Mouse (Mus musculus) myocyte (in vitro differentiated cells): ENCODE measurements around the gene Fam174b. TPM values are rescaled to one million over a fixed set of nuclear protein-coding genes. Genes with fewer than 3 reads are reported as not detected.

ENCODE experiments used
- H3K27me3 ChIP-seq: one replicate; pipeline ENCODE4 v1.6.1; 2011; ENCODE audit not compliant: control insufficient read depth, insufficient read depth, insufficient read length
- H3K36me3 ChIP-seq: one replicate; pipeline ENCODE4 v1.6.1; 2011; ENCODE audit not compliant: control insufficient read depth, insufficient read depth
- H3K4me2 ChIP-seq: one replicate; pipeline ENCODE4 v1.6.1; 2011; ENCODE audit warnings: low read depth, control low read depth
- H3K4me3 ChIP-seq: one replicate; pipeline ENCODE4 v1.5.1; 2011; ENCODE audit warnings: mild to moderate bottlenecking, control low read depth, moderate library complexity
- H3K79me2 ChIP-seq: one replicate; pipeline ENCODE4 v1.6.1; 2011; ENCODE audit not compliant: control insufficient read depth, insufficient read depth
- H3ac ChIP-seq: one replicate; pipeline ENCODE4 v1.6.1; 2011; ENCODE audit not compliant: control insufficient read depth, insufficient read length
- CEBPB ChIP-seq: IDR thresholded peaks from 2 replicates; pipeline ENCODE4 v1.6.1; 2011; ENCODE audit warnings: mild to moderate bottlenecking, moderate library complexity; ENCODE audit not compliant: poor library complexity, insufficient read depth, severe bottlenecking
- E2F4 ChIP-seq: IDR thresholded peaks from one replicate; pipeline ENCODE4 v1.6.1; 2011; ENCODE audit warnings: mild to moderate bottlenecking, control low read depth, moderate library complexity; ENCODE audit not compliant: insufficient read depth
- MAX ChIP-seq: IDR thresholded peaks from one replicate; pipeline ENCODE4 v1.6.1; 2011; ENCODE audit warnings: low read depth, mild to moderate bottlenecking, control low read depth
- MYOD1 ChIP-seq, 3 experiments: IDR thresholded peaks; one replicate each; pipeline ENCODE4 v1.6.1; 2011; ENCODE audit warnings: control low read depth in 2 of 3, low read depth in 2 of 3, mild to moderate bottlenecking in 2 of 3, moderate library complexity in 1 of 3; ENCODE audit not compliant: insufficient read length in 2 of 3, control insufficient read depth in 1 of 3
- MYOG ChIP-seq, 3 experiments: IDR thresholded peaks; one replicate each; pipeline ENCODE4 v1.6.1; 2011; ENCODE audit warnings: control low read depth in 2 of 3, low read depth in 2 of 3, mild to moderate bottlenecking in 2 of 3; ENCODE audit not compliant: insufficient read length in 2 of 3, control insufficient read depth in 1 of 3, insufficient read depth in 1 of 3
- POLR2A ChIP-seq: IDR thresholded peaks from one replicate; pipeline ENCODE4 v1.6.1; 2011; ENCODE audit warnings: low read depth, mild to moderate bottlenecking, control low read depth, moderate library complexity; ENCODE audit not compliant: insufficient read length
- POLR2AphosphoS2 ChIP-seq: IDR thresholded peaks from one replicate; pipeline ENCODE4 v1.6.1; 2011; ENCODE audit warnings: low read depth, control low read depth; ENCODE audit not compliant: insufficient read length
- REST ChIP-seq: IDR thresholded peaks from one replicate; pipeline ENCODE4 v1.6.1; 2011; ENCODE audit warnings: mild to moderate bottlenecking, control low read depth, moderate library complexity; ENCODE audit not compliant: insufficient read depth, insufficient read length
- SRF ChIP-seq: IDR thresholded peaks from one replicate; pipeline ENCODE4 v1.6.1; 2011; ENCODE audit warnings: low read depth; ENCODE audit not compliant: control insufficient read depth, insufficient read length
- TCF12 ChIP-seq: IDR thresholded peaks from one replicate; pipeline ENCODE4 v1.6.1; 2011; ENCODE audit warnings: mild to moderate bottlenecking, control low read depth; ENCODE audit not compliant: poor library complexity, insufficient read depth, severe bottlenecking
- TCF3 ChIP-seq: IDR thresholded peaks from one replicate; pipeline ENCODE4 v1.6.1; 2011; ENCODE audit warnings: low read depth, control low read depth; ENCODE audit not compliant: insufficient read length
- USF1 ChIP-seq: IDR thresholded peaks from one replicate; pipeline ENCODE4 v1.6.1; 2011; ENCODE audit warnings: low read depth, mild to moderate bottlenecking, control low read depth, moderate library complexity
- polyA plus RNA-seq: library from polyadenylated mRNA; unstranded; fragments of >200 nt; fragmentation: generic; extraction: Trizol; gene quantifications from one replicate; pipeline ENCODE4 v1.2.1, GENCODE M21; 2012; ENCODE audit warnings: missing spikeins

Gene Fam174b
- polyA plus RNA-seq, 1 experiment = not detected

DNA sequence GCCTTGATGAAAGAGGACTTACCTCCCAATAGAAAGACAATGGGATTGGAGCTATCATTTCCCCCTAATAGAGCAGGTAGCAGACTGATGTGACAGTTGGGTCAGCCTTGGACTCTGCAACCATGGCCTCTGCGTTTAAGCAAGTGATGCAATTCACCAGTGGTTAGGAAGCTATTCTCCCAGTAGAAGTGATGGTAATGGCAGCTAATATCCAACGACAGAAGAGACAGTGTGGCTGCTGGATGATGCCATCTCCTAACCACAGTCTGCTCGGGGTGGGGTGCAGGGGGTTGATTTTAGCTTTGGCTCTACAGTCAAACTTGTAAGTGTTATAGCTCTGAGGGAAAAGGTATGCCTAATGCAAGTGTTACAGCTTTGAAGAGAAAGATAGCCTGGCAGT is 18.3 kb upstream of the Fam174b start:
- H3ac ChIP-seq = no peak overlapping the region
- H3K27me3 ChIP-seq = peaks cover 6% of the 10 kb centered on the region
- H3K79me2 ChIP-seq = no peaks in the 10 kb centered on the region
- H3K4me3 ChIP-seq = no peak overlapping the region
- TF ChIP-seq MYOD1 (IDR thresholded peaks at IDR 0.05; ENCODE audit: control insufficient read depth in 1 of 3, insufficient read length in 2 of 3, low read depth in 2 of 3) (no peak), POLR2A (no peak), REST (no peak), SRF (no peak), E2F4 (no peak), USF1 (no peak), MYOG (IDR thresholded peaks at IDR 0.05; ENCODE audit: control insufficient read depth in 1 of 3, insufficient read depth in 1 of 3, insufficient read length in 2 of 3, low read depth in 2 of 3) (no peak), CEBPB (no peak), POLR2AphosphoS2 (no peak), TCF3 (no peak), MAX (no peak), TCF12 (no peak)
- H3K36me3 ChIP-seq = no peaks in the 10 kb centered on the region
- H3K4me2 ChIP-seq = no peak overlapping the region

DNA sequence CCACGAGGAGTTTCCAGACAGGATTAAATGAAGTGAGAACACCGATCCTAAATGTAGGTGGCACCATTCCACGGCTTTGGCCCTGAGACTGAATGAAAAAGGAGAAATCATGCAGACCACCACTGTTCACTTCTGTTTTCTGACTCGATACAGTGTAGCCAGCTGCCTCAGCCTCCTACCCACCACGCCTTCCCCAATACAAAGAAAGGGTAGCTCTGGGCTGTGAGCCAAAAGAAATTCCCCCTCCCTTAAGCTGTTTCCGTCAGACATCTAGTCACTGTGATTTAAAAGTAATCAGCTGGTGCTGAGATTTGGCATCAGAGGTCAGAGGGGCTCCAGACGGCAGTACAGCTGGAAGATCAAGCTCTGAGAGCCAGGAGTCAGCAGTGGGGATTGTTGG is 10.2 kb upstream of the Fam174b start:
- Histone ChIP-seq H3K4me3 (no peak overlapping the region), H3K36me3 (no peaks in the 10 kb centered on the region), H3K79me2 (no peaks in the 10 kb centered on the region), H3K4me2 (no peak overlapping the region), H3ac (no peak overlapping the region), H3K27me3 (peaks cover 11% of the 10 kb centered on the region)
- no peak for TF ChIP-seq MYOG (IDR thresholded peaks at IDR 0.05; ENCODE audit: control insufficient read depth in 1 of 3, insufficient read depth in 1 of 3, insufficient read length in 2 of 3, low read depth in 2 of 3)
- TF ChIP-seq POLR2A = no peak
- TF ChIP-seq REST = no peak
- TF ChIP-seq MYOD1 (IDR thresholded peaks at IDR 0.05; ENCODE audit: control insufficient read depth in 1 of 3, insufficient read length in 2 of 3, low read depth in 2 of 3) = no peak
- TF ChIP-seq TCF12 = no peak
- TF ChIP-seq E2F4 = no peak
- no peak for TF ChIP-seq USF1
- no peak for TF ChIP-seq SRF
- TF ChIP-seq CEBPB = no peak
- no peak for TF ChIP-seq TCF3
- no peak for TF ChIP-seq MAX
- no peak for TF ChIP-seq POLR2AphosphoS2

DNA sequence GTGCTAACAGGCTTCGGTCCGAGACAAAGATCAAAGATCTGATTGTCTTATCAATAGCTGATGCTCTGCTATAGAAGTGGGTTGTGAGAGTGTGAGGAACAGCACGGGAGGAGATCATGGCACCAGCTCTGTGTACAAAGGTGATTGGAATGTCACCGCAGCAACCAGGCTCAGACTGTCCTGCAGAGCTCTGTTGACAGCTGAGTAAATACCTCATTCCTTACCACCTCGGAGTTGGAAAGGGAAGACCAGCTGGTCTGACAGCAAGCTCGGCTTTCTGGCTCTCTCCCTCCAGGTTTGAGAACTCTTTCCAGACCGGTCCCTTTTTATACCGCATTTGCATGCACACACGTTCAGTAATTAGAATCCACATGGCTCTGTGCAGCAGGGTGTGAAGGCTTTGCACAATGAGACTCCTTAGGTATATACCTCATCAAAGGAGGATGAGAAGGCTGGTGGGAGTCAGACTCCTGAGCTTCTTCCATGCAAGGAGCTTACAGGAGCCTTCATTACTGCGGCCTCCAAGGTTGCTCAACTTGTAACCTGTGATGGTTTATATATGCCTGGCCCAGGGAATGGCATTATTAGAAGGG is 9.6 kb upstream of the Fam174b start:
- Histone ChIP-seq H3K79me2 (no peaks in the 10 kb centered on the region), H3K4me3 (no peak overlapping the region), H3ac (no peak overlapping the region), H3K27me3 (peaks cover 11% of the 10 kb centered on the region), H3K36me3 (no peaks in the 10 kb centered on the region), H3K4me2 (no peak overlapping the region)
- TF ChIP-seq SRF (no peak), MYOD1 (IDR thresholded peaks at IDR 0.05; ENCODE audit: control insufficient read depth in 1 of 3, insufficient read length in 2 of 3, low read depth in 2 of 3) (peak in 1 of 3 experiments; percentile 49)

DNA sequence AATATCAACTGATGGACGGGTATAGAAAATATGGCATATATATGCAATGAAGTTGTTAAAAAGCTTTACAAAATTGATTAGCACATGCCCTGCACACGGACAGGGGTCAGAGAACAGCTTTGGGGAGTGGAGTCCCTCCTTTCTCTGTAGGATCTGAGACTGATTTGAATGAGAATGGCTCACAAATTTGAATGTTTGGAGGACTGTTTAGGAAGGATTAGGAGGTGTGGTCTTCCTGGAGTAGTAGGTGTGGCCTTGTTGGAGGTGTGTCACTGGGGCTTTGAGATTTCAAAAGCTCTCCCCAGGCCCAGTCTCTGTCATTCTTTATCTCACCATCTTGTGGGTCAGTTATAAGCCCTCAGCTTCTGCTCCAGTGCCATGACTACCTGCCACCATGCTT is 4.1 kb upstream of the Fam174b start:
- no peaks in the 10 kb centered on the region for H3K36me3 ChIP-seq
- no peak overlapping the region for H3K4me3 ChIP-seq
- no peak overlapping the region for H3K4me2 ChIP-seq
- H3K27me3 ChIP-seq = peaks cover 20% of the 10 kb centered on the region
- H3K79me2 ChIP-seq = no peaks in the 10 kb centered on the region
- no peak overlapping the region for H3ac ChIP-seq
- no peak for TF ChIP-seq SRF

DNA sequence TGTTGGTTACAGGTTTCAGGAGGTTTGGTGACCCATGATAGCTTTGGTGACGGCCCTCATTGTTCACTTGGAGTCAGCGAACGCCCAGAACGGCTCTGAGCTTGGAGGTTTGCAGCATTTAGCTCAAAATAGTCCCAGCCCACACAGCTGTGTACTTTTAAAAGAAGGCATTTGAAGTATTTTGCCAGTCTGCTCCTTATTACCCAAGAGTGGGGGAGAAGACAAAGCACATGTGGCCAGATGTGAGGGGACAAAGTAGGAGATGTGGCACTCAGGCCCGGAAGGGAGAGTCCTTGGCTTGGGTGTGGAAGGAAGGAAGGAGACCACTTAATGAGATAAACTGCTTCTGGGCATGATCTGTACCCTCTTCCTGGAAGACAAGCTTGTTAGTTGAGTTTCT is 1.3 kb downstream of the Fam174b start:
- H3K79me2 ChIP-seq = no peaks in the 10 kb centered on the region
- no peak overlapping the region for H3ac ChIP-seq
- no peak overlapping the region for H3K4me2 ChIP-seq
- H3K36me3 ChIP-seq = no peaks in the 10 kb centered on the region
- H3K4me3 ChIP-seq = no peak overlapping the region
- TF ChIP-seq MAX = no peak
- no peak for TF ChIP-seq POLR2AphosphoS2
- no peak for TF ChIP-seq MYOD1 (IDR thresholded peaks at IDR 0.05; ENCODE audit: control insufficient read depth in 1 of 3, insufficient read length in 2 of 3, low read depth in 2 of 3)
- TF ChIP-seq TCF3 = no peak
- no peak for TF ChIP-seq CEBPB
- no peak for TF ChIP-seq REST
- no peak for TF ChIP-seq POLR2A
- TF ChIP-seq TCF12 = no peak
- TF ChIP-seq SRF = no peak
- TF ChIP-seq E2F4 = no peak
- no peak for TF ChIP-seq USF1
- TF ChIP-seq MYOG (IDR thresholded peaks at IDR 0.05; ENCODE audit: control insufficient read depth in 1 of 3, insufficient read depth in 1 of 3, insufficient read length in 2 of 3, low read depth in 2 of 3) = no peak
- peaks cover 21% of the 10 kb centered on the region for H3K27me3 ChIP-seq
